Mouse (Mus musculus) kidney, embryonic 16.5 days (tissue): ENCODE results near the gene Rgl2. TPM values are rescaled to one million over a fixed set of nuclear protein-coding genes. Genes with fewer than 3 reads are reported as not detected.

Experiments
- ATAC-seq: fragments of 200-750 bp; cut with Nextera tagmentation; 2 replicates; pipeline ENCODE4 v1.8.0; 2017; ENCODE audit warnings: moderate TSS enrichment; ENCODE audit not compliant: low FRiP score, low TSS enrichment
- H3K27ac ChIP-seq: fragments of 300-500 bp; sonication (generic); 2 replicates; pipeline ENCODE4 v1.5.1; 2014; ENCODE audit warnings: low read length
- H3K27me3 ChIP-seq: fragments of 300-500 bp; sonication (generic); 2 replicates; pipeline ENCODE4 v1.6.1; 2014; ENCODE audit warnings: low read length, control low read depth, mixed read lengths; ENCODE audit not compliant: insufficient read depth
- H3K36me3 ChIP-seq: fragments of 300-500 bp; sonication (generic); 2 replicates; pipeline ENCODE4 v1.6.1; 2014; ENCODE audit warnings: low read length, control low read depth, mixed read lengths; ENCODE audit not compliant: insufficient read depth
- H3K4me1 ChIP-seq: fragments of 300-500 bp; sonication (generic); 2 replicates; pipeline ENCODE4 v1.6.1; 2014; ENCODE audit warnings: low read length, control low read depth, mixed read lengths; ENCODE audit not compliant: insufficient read depth
- H3K4me2 ChIP-seq: fragments of 300-500 bp; sonication (generic); replicated peaks from 2 replicates; pipeline ENCODE4 v1.6.1; 2014; ENCODE audit warnings: low read depth, low read length
- H3K4me3 ChIP-seq: fragments of 300-500 bp; sonication (generic); 2 replicates; pipeline ENCODE4 v1.5.1; 2014; ENCODE audit warnings: mild to moderate bottlenecking, low read length
- H3K9ac ChIP-seq: fragments of 300-500 bp; sonication (generic); replicated peaks from 2 replicates; pipeline ENCODE4 v1.6.1; 2014; ENCODE audit warnings: low read length
- H3K9me3 ChIP-seq: fragments of 300-500 bp; sonication (generic); 2 replicates; pipeline ENCODE4 v1.6.1; 2016; ENCODE audit warnings: low read length, control low read depth
- WGBS: fragments of 180-500 bp; shearing (Covaris S2); extraction: QIAGEN DNeasy Blood & Tissue Kit; methylation state at CpG from one replicate; pipeline ENCODE4 v1.1.7; 2014; 5-methylcytosine and 5-hydroxymethylcytosine counted together
- polyA plus RNA-seq: library from polyadenylated mRNA; unstranded; fragments of >200 nt; fragmentation: Nextera tagmentation; extraction: Ambion mirVana; gene quantifications from 2 replicates; pipeline ENCODE4 v1.2.1, GENCODE M21; 2015

The Rgl2 gene
- polyA plus RNA-seq, 1 experiment from 2014 or later: 38.0 TPM

GRCm38 (mm10) chr17:33965082-33965845, 35.9 kb downstream of the Rgl2 start:
- WGBS: 84% methylated on average over 17 of the region's 17 CpGs
- Histone ChIP-seq H3K27ac (no peak overlapping the region), H3K4me3 (no peak overlapping the region), H3K4me1 (no peaks in the 10 kb centered on the region), H3K27me3 (no peaks in the 10 kb centered on the region), H3K9me3 (no peaks in the 10 kb centered on the region; the same call in 1 of the 2 replicates), H3K9ac (no peak overlapping the region), H3K4me2 (no peak overlapping the region), H3K36me3 (peaks cover 33% of the 10 kb centered on the region)
- ATAC-seq: no peak

GRCm38 (mm10) chr17:33965846-33966550, 36.7 kb downstream of the Rgl2 start:
- Histone ChIP-seq H3K4me1 (no peaks in the 10 kb centered on the region), H3K4me3 (no peak overlapping the region), H3K9ac (no peak overlapping the region), H3K9me3 (no peaks in the 10 kb centered on the region; the same call in 1 of the 2 replicates), H3K36me3 (peaks cover 32% of the 10 kb centered on the region), H3K4me2 (no peak overlapping the region), H3K27me3 (no peaks in the 10 kb centered on the region), H3K27ac (no peak overlapping the region)
- ATAC-seq: no peak
- WGBS: 86% methylated on average over 15 of the region's 16 CpGs

DNA sequence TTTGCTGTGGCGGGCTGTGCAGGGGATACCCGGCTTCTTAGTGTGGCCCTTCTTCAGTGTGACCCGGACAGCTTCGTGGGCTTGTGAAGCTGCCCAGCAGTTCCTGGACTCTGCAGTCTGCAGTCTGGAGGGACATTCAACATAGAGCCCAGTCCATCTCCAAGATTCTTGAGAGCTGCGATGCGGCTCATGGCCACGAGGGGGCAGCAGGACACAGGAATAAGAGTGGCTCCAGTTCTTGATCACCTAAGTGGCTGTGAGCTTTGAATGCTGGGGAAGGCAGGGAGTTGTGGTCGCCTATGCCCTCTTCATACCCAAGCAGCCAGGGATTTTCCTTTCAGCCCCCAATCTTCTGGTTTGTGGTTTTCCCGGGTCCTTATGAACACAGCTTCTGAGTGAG, 39.1 kb downstream of the Rgl2 start:
- H3K36me3 ChIP-seq: peaks cover 11% of the 10 kb centered on the region
- ATAC-seq: peak; percentile 52; the same call in 1 of the 2 replicates
- no peak overlapping the region for H3K4me3 ChIP-seq
- H3K9me3 ChIP-seq: no peaks in the 10 kb centered on the region; the same call in 1 of the 2 replicates
- WGBS: 3% methylated on average over 9 of the region's 9 CpGs
- no peak overlapping the region for H3K9ac ChIP-seq
- no peaks in the 10 kb centered on the region for H3K4me1 ChIP-seq
- H3K27me3 ChIP-seq: peaks cover 1% of the 10 kb centered on the region; the same call in 1 of the 2 replicates
- H3K4me2 ChIP-seq: no peak overlapping the region
- H3K27ac ChIP-seq: no peak overlapping the region

- H3K9me3 ChIP-seq: no peaks in the 10 kb centered on the region; the same call in 1 of the 2 replicates
- H3K27me3 ChIP-seq: peaks cover 4% of the 10 kb centered on the region; the same call in 1 of the 2 replicates
- H3K27ac ChIP-seq: no peak overlapping the region
- peaks cover 7% of the 10 kb centered on the region for H3K36me3 ChIP-seq
- no peaks in the 10 kb centered on the region for H3K4me1 ChIP-seq
- 29% methylated on average over 5 of the region's 5 CpGs for WGBS
- H3K9ac ChIP-seq: no peak overlapping the region
- ATAC-seq: 0 out of 2 replicates have a peak, but pooled peaks have one; percentile 2
- H3K4me2 ChIP-seq: no peak overlapping the region
- H3K4me3 ChIP-seq: no peak overlapping the region
Measured at GRCm38 (mm10) chr17:33968927-33969326, 39.6 kb downstream of the Rgl2 start.

GRCm38 (mm10) chr17:33969394-33969793, 40.1 kb downstream of the Rgl2 start:
- peaks cover 5% of the 10 kb centered on the region for H3K36me3 ChIP-seq
- no peaks in the 10 kb centered on the region for H3K4me1 ChIP-seq
- H3K27me3 ChIP-seq: peaks cover 4% of the 10 kb centered on the region; the same call in 1 of the 2 replicates
- H3K4me3 ChIP-seq: no peak overlapping the region
- no peak overlapping the region for H3K9ac ChIP-seq
- H3K9me3 ChIP-seq: no peaks in the 10 kb centered on the region; the same call in 1 of the 2 replicates
- ATAC-seq: no peak
- no peak overlapping the region for H3K4me2 ChIP-seq
- no peak overlapping the region for H3K27ac ChIP-seq
- 75% methylated on average over 4 of the region's 4 CpGs for WGBS

DNA sequence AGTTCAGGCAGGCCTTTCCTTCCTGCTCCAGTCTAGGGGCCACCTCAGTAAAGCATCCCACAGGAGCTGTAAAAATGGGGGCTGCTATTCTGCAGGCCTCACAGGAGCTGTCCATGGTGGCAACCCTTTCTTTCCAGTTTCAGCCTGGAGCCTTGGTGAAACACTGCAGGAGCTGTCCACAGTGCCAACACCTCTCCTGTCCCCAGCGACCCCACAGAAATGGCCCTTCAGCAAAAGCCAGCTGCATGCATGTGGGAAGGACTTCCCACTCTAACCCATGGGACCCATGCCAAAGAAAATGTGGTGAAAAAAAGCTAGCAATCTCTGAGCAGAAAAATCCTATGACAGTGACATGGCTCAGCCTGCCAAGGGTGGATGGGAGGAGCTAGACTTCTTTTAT, 43.3 kb downstream of the Rgl2 start:
- WGBS: 4% methylated on average over 1 of the region's 1 CpGs
- H3K27me3 ChIP-seq: peaks cover 13% of the 10 kb centered on the region
- H3K27ac ChIP-seq: no peak overlapping the region
- no peak overlapping the region for H3K4me3 ChIP-seq
- no peaks in the 10 kb centered on the region for H3K36me3 ChIP-seq
- no peak overlapping the region for H3K9ac ChIP-seq
- H3K9me3 ChIP-seq: no peaks in the 10 kb centered on the region; the same call in 1 of the 2 replicates
- H3K4me2 ChIP-seq: no peak overlapping the region
- 0 out of 2 replicates have a peak, but pooled peaks have one; percentile 13 for ATAC-seq
- H3K4me1 ChIP-seq: no peaks in the 10 kb centered on the region

DNA sequence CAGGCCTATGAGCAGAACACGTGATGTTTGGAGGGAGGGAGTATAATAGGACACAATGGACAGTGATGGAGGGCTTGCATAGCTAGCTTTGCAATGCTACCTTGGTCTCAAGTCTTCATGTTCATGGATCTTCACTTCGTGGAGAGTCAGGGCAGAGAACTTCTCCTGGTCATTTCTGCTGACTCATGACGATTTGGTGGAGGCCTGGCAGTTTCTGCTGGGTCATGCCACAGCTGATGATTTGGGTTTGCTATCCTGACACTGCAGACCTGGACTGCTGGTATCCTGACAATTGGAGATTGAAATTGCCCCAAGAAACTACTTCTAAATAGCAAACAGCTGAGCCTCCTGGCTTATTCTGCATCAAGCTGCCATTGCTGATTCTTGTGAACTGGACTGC, 44.2 kb downstream of the Rgl2 start:
- Histone ChIP-seq H3K4me2 (no peak overlapping the region), H3K36me3 (no peaks in the 10 kb centered on the region), H3K9ac (no peak overlapping the region), H3K9me3 (no peaks in the 10 kb centered on the region; the same call in 1 of the 2 replicates), H3K4me3 (no peak overlapping the region), H3K27me3 (peaks cover 21% of the 10 kb centered on the region), H3K27ac (no peak overlapping the region), H3K4me1 (peaks cover 9% of the 10 kb centered on the region)
- 66% methylated on average over 3 of the region's 3 CpGs for WGBS
- ATAC-seq: no peak

- Histone ChIP-seq H3K4me3 (peak overlapping the region; percentile 43), H3K36me3 (no peaks in the 10 kb centered on the region), H3K4me1 (peaks cover 14% of the 10 kb centered on the region), H3K4me2 (peak overlapping the region; percentile 66), H3K9me3 (no peaks in the 10 kb centered on the region), H3K27ac (no peak overlapping the region), H3K27me3 (peaks cover 31% of the 10 kb centered on the region), H3K9ac (peak overlapping the region; percentile 43)
- ATAC-seq: no peak
- under 1% methylated on average over 57 of the region's 57 CpGs for WGBS
Measured at GRCm38 (mm10) chr17:33977861-33978557, 48.7 kb downstream of the Rgl2 start.

DNA sequence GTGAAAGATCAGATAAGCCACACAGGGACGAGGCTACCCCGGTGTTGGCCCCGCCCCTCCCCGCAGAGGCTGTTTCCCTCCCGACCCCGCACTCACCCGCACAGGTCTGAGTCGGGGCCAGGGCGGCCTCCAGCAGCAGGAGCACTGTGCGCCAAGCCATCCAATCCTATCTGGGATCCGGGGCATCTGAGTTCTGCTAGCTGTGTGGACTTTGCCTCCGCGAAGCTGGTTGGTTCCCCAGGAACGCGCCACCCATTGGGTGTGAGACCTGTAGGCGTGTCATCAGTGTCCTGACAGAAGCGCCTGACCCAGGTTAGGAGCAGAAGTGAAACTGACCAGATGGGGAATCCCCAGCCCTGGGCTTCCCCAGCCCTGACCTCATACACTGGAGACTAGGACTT, 49.3 kb downstream of the Rgl2 start:
- peaks cover 28% of the 10 kb centered on the region for H3K27me3 ChIP-seq
- WGBS: under 1% methylated on average over 17 of the region's 17 CpGs
- peak overlapping the region; percentile 43 for H3K4me3 ChIP-seq
- peak overlapping the region; percentile 66 for H3K4me2 ChIP-seq
- H3K36me3 ChIP-seq: no peaks in the 10 kb centered on the region
- no peak overlapping the region for H3K27ac ChIP-seq
- no peaks in the 10 kb centered on the region for H3K9me3 ChIP-seq
- peaks cover 14% of the 10 kb centered on the region for H3K4me1 ChIP-seq
- peak; percentile 82 for ATAC-seq
- H3K9ac ChIP-seq: peak overlapping the region; percentile 43
